Mouse (Mus musculus) adipocyte (in vitro differentiated cells): ENCODE results near the gene Alpi.
A peak's percentile ranks its signal among the peaks of the same experiment; 100 is the strongest.

ENCODE experiments used
- DNase-seq: peaks from one replicate; pipeline ENCODE4 v3.0.0-alpha.2; 2016; ENCODE audit warnings: low spot score

Alpi gene

DNA sequence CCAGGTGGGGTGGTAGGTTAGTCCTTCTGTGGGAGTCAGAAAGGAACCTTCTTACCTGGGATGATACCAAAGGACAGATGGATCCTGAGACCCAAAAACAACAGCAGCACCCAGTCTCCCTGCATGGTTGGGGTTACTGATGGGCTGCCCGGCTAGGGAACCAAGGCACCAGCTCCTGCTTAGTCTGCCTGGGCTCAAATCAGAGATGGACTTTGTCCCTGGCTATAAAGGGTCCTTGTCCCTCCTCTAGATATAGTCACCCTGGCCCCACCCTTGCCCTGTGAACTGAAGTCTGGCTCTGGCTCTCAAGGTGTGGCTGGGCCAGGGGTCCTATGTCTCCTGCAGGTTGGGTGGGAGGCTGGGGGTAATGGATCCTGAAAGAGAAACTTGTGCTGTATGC is at the start of gene Alpi:
Gene Alpi, minus strand, starts transcription at position 196 of the 400 bp plus-strand sequence.
- no peak for DNase-seq

DNA sequence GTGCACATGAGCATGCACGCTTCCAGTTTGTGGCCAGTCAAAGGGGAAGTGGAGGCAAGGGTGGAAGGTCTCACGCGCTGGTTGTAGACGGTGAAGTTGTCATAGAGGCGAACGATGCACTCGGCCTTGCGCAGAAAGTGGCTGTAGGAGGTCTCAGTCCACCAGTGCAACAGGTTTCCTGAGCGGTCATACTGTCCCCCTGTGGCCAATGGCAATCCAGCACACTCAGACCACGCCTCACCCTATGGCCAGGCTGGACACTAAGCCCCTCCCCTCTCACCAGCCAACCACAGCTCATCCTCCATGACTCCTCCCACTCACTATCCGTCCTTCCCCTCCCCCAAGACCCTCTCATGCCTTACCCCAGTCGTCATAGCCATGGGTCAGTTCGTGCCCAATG is 48.0 kb upstream of the Alpi start:
- no peak for DNase-seq

DNA sequence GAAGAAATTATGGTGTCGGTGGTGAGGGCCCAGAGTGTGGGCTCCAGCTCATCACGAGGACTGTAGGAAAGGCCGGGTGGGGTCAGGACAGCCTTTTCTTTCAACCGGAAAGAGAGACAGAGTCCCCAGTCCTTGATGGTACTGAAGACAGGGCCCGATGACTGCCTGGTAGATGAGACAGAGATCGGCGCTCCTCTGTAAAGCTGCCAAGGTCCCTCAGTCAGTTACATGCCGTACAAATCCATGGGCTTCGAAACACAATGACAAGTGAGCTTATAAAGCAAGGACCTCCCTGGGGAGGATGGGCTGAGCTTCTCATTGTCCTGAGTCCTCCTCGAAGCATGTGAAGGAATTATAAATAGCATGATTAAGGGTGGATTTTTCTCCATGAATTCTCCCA is 41.7 kb upstream of the Alpi start:
- no peak for DNase-seq

DNA sequence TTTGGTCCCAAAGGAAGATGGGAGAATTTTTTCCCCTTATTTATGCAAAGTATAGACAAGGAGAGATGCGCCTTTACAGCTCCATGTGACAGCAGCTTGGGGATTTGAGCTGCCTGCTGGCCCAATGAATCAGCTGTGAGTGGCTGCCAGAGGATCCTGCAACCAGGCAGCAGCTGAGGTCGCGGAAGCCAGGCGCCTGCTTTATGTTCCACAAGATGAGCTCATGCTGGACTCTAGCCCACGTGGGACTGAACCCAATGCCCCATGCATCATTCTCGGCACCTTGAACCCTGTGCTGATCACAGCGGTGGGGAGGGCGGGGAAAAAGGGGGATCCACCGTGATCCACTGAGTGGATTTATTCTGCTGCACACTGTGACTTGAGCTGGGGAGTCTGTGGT is 41.0 kb upstream of the Alpi start:
- peak; percentile 63 for DNase-seq

DNA sequence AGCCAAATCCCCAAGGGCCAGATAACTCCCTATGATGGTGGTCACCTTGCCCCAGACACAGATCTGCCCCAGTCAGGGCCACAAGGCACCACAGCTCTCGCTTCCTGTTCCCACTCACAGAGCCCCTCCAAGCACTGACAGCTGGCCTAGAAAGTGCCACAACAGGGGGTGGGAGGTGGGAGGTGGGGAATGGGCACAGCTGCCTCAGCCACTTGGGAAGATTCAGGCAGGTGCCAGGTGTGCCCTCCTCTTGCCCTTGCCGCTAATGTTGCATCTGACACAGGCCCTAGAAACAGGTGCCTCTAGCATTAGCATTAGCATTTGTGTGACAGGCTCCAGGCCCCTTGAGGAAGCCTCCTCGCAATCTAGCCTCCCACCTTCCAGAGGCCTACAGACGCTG is 40.1 kb upstream of the Alpi start:
- no peak for DNase-seq

DNA sequence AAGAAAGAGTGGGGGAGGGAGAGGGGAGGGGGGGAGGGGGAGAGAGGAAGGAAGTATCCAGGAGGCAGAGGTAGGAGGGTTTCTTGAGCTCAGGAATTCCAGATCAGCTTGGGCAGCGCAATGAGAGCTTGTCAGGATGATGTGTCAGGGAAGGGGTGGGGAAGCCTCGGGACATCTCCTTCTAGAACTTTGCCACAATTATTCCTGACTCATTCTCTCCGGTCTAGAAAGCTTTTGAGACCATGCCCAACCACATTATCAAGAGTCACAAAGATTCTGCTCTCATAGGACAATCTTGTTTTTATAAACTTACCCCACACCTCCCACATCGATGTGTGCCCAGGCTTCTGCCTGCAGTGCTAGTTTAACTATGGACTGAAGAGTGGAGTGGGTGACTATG is 30.4 kb upstream of the Alpi start:
- peak; percentile 29 for DNase-seq

DNA sequence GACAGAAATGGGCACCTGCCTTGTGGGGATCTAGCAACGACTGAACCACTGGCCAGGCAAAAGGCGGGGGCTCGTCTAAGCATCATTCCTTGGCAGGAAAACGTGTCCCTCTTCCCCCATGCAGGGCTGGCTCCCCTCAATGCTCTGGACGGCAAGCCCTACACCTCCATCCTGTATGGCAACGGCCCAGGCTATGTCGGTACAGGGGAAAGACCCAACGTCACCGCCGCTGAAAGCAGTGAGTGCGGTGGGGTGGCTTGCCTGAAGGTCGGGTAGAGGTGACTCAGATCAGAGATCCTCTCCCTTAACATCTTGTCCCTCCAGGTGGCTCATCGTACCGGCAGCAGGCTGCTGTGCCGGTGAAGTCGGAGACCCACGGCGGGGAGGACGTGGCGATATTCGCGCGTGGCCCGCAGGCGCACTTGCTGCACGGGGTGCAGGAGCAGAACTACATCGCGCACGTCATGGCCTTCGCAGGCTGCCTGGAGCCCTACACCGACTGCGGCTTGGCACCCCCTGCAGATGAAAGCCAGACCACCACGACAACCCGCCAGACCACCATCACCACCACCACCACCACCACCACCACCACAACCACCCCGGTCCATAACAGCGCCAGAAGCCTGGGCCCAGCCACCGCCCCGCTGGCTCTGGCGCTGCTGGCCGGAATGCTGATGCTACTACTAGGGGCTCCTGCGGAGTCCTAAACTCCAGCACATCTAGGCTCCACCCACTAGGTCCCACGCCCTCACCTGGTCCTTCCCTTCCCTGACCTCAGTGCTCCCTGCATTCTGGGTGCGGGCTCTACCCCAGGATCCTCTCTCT is 26.0 kb upstream of the Alpi start:
- no peak for DNase-seq

DNA sequence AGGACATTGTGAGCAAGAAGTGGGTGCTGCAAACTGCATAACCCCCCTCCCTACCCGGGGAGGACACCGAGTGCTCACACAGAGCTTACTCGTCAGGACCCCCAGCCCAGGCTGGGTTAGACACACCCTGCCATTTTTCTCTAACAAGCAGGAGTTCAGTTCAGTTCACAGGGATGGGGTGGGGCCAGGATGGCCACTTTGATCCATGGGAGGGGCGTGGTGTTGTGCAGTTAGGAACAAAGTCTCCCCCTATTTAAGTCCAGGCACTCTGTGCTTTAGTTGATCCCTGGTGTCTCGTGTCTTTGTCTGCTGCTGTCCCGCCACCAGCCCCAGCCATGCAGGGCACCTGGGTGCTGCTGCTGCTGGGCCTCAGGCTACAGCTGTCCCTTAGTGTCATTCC is 23.3 kb upstream of the Alpi start, which contains the start of gene Akp3:
Gene Akp3, plus strand, starts transcription at position 301 of the 400 bp plus-strand sequence.
- DNase-seq = no peak

DNA sequence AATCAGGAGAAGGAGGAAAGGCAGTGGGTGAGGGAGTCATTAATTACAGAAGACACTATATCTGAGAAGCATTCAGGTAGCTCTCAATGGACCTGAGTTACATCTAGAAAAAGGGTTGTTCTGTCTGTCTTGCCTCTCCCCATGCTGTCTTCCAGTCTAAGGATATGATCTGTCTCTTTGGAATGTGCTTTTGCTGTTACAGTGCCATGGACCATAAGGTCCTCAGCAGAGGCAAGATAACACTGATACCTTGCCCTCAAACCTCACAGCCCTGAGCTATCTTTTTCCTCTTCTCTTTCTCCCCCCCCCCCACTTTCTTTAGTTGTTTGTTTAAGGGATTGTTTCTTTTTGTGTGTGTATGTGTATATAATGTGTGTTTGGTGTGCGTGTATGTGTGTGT is 13.4 kb upstream of the Alpi start:
- DNase-seq = no peak

DNA sequence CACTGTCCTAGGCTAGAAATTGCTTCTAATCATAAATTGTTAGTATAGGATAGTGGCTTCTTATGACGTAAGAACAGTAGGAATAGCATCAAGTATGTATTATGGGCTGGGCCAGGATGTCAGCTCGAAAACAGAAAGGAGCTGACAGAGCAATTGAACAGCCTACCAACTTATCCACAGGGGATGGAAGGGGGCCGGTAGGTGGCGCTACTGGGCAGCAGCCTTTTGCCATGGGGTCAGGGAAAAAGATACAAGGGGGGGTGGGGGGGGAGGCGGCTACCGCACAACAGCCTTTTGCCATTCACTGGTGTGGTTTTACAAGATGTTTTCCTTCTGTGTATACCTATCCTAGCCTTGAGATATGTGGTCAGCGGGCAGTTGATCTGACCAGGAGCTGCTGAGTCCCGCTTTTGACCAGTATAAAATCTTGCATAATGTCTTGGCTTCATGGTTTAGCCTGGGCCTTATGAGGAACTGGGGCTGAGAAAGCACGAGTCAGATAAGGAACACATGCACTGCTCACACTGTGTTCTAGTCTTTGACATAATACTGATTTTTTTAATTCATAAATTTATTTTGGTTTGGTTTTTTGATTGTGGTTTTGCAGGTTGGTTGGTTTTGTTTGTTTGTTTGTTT is 10.4 kb upstream of the Alpi start:
- DNase-seq = peak; percentile 15

DNA sequence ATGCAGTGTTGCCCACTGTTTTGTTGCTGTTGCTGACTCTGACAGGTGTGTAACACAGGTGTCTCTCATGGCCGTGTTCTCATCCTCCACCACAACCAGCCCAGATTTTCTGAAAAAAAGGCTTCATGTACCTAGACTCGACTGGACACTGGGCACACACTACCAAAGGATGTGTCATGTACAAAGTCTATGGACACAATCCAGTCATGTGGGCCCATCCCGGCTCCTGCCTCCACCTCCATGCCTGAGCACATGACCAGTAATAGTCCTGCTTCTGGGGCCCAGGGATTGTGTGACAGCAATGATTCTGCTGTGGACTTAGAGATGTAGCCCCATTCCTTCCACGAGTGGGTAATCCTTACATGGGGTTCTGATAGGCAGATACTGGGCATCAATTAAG is 7.2 kb upstream of the Alpi start:
- no peak for DNase-seq

DNA sequence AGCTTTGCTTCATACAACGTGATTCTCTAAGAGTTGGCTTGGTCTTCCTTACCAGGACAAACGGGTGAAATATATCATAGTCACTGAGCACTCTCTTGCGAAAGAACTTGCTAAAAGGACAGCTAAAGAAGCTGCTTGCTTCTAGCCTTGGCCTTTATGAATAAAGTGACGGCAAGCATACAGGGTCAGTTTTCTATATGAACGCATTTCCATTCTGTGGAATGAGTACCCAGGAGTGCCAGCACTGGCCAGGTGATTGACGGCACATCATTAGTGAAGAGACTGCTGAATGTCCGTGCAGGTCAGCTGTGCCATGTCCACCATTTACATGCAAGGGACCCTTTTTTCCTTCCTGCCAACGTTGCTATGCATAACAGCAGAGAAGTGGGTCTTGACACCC is 5.1 kb upstream of the Alpi start:
- peak; percentile 22 for DNase-seq

DNA sequence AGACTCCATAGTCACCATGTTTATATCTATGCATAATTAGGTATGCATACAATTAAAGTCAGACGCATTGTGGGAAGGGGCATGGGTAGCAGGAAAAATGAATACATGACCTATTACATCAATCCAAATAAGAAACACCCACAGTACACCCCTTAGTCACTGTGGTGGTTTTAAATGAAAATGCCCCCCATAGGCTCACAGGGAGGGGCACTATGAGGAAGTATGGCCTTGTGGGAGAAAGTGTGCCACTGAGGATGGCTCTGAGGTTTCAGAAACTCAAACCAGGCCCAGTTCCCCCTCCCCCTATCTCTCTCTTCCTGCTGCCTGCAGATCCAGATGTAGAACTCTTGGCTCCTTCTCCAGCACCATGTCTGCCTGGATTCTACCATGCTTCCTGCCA is 2.5 kb upstream of the Alpi start:
- DNase-seq = no peak

DNA sequence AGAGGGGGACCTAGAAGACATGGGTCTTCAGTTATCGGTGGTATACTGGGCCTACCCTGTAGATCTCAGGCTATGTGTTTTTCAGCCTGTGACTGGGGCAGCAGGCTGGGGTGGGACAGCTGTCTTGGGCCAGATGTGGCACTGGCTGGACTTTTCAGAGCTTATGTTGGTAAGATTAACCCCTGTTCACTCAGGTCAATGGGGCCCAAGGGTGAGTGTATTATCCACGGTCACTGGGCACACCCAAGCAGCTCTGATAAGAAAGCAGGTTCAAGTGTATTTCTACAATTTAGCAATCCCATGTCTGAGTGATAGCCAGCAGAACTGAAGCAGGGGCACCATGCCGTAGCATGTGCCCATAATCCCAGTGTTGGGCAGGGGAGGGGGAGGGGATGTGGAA is 708 bp upstream of the Alpi start:
- no peak for DNase-seq

DNA sequence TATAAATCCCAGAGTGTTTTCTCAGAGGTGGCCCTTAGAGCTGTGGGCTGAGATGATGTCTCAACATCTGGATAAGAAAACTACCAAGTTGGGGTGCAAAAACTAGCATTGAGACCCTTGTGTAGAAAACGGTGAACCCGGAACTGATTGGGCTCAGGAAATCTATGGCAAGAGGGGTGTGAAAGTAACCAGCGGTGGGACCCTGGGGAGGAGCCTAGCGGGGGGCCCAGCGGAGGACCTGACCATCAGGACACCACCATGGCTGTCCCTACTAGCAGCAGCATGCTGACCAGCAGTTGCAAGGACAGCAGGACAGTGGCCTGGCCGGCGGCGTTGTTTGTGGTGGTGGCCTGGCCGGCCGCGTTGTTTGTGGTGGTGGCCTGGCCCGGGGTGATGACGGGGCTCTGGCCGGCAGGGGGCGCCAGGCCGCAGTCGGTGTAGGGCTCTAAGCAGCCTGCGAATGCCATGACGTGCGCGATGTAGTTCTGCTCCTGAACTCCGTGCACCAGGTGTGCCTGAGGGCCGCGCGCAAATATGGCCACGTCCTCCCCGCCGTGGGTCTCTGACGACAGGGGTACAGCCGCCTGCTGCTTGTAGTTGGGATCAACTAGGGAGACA is 2.9 kb downstream of the Alpi start:
- DNase-seq = no peak

DNA sequence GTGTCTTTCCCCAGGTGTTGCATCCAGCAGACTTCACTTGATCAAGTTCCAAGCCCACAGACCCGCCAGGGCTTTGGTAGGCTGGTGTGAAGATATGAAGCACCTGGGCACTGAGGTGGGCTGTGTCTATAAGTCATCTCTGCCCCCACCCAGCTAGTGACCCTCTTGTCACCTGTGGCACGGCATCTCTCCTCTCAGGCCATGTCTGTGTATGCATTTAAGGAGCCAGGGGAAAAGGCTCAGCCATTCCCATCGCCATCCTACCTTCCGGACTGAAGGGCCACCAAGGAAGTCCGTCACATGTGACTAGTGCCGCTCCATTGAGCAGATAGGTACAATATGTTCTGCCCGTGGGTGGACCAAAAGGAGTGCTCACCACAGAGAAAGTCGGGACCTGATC is 5.8 kb downstream of the Alpi start:
- no peak for DNase-seq

DNA sequence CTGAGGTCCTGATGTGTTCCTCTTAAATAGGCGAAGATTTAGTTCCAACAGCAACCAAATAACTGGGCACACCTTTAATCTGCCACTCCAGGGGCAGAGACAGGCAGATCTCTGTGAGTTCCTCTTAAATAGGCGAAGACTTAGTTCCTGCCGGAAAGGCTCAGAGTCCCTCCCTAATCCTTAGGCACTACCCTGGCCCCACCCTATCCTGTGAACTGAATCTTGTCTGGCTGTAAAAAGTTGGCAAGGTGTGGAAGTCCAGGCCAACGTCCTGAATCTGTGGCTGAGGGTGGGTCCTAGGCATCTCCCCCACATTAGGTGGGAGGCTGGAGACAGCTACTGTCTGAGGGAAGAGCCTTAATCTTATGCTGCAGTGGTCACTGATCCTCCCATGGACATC is 11.6 kb downstream of the Alpi start, which contains the start of gene Alppl2:
Gene Alppl2, minus strand, starts transcription at position 101 of the 400 bp plus-strand sequence.
- no peak for DNase-seq

DNA sequence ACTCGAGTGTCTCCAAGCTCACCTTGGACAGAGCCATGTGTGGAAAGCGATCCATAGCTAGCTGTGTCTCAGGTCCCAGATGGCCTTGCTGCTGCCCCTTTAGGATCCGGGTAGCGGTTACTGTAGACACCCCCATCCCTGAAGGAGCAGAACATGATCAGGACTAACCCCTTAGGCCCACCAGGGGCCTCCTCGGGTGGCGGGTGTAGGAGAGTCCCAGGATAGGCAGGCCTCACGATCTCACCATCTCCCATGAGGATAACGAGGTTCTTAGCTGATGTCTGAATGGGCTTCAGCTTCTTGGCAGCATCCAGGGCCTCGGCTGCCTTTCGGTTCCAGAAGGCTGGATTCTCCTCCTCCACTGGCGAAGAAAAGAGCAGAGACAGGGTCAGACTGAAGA is 12.2 kb downstream of the Alpi start:
- DNase-seq = no peak

DNA sequence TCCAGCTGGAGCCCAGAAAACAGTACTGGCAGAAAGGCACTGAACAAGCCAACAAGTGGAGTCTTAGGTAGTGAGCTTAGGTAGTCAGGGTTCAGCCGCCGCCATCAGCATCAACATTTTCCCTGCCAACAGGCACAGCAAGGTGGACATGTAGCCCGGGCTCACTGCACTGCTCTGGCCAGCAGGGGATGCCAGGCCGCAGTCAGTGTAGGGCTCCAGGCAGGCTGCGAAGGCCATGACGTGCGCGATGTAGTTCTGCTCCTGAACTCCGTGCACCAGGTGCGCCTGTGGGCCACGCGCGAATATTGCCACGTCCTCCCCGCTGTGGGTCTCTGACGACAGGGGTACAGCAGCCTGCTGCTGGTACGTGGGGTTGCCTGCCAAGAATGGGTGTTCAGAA is 14.4 kb downstream of the Alpi start:
- no peak for DNase-seq

DNA sequence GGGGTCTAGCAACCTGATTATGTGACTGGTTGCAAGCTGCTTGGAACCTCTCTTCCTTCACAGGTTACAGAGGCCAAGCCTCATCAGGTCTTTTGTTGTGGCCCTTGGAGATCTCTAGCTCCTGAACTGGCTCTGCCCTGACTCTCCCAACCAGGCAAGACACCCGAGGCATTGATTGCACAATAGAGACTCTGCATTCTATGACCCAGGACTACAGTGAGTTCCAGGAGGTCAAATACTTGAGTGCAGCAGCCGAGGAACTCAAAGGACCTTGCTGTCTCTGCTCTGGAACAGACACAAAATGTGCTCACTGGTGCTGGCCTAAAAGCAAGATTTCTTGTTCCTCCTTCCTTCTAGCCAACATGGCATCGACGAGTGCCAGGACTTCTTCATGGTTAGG is 15.2 kb downstream of the Alpi start:
- DNase-seq = peak; percentile 61

DNA sequence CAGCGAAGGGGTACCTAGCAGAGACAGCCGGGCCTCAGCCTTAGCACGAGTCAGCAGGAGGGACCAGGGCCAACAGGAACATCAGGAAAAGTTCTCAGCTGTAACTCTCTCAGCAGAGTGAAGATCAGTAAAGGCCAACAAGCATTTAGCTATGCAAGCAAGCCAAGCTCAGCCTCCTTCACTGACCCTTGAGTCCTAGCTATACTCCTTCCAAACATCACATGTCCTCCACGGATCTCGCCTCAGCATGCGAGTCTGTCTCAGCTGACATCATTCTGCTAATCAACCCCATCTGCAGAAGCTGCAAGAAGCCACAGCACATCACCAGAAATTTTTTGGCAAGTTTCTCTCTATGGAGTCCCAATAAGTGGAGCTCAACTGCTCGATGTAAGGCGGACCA is 27.6 kb downstream of the Alpi start:
- DNase-seq = no peak

DNA sequence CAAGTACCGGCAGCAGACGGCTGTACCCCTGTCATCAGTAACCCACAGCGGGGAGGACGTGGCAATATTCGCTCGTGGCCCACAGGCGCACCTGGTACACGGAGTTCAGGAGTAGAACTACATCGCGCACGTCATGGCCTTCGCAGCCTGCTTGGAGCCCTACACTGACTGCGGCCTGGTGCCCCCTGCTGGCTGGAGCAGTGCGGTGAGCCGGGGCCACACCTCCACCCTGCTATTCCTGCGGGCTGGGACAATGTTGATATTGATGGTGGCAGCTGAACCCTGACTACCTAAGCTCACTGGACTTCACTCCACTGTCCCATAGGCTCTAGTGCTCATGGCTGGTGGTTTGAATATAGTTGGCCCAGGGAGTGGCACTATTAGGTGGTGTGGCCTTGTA is 30.7 kb downstream of the Alpi start:
- DNase-seq = no peak

DNA sequence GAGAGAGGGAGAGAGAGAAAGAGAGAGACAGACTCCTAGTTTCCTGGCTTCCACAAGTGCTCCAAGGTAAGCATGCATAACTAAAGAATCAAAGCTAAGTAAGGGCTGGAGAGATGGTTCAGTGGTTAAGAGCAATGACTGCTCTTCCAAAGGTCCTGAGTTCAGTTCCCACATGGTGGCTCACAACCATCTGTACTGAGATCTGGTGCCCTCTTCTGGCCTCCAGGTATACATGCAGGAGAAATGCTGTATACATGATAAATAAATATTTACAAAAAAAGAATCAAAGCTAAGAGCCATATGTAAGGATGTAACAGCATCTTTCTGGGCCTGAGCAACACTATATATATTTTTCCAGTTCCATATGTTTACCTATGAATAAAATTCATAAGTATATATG is 40.5 kb downstream of the Alpi start:
- no peak for DNase-seq
